Mouse (Mus musculus): Measurements from ENCODE around the gene Gm12253. TPM values are rescaled to one million over a fixed set of nuclear protein-coding genes. Genes with fewer than 3 reads are reported as not detected.

Gene Gm12253
- not detected in 2 replicates for polyA plus RNA-seq (2015; fragmentation: Nextera tagmentation; extraction: Ambion mirVana)

GRCm38 (mm10) chr11:58432259-58432658 lies at the start of gene Gm12253:
TSS of gene Gm12253 (plus strand) at chr11:58432559.
- ATAC-seq (replicated peaks): no peak
- H3K4me1 ChIP-seq: no peaks in the 10 kb centered on the region
- H3K9me3 ChIP-seq: no peaks in the 10 kb centered on the region
- no peak within 1 kb of the TSS for H3K9ac ChIP-seq (replicated peaks)
- no peak within 1 kb of the TSS for H3K4me2 ChIP-seq (replicated peaks)
- no peak within 1 kb of the TSS for H3K4me3 ChIP-seq
- H3K36me3 ChIP-seq: no peaks in the 10 kb centered on the region
- no peaks in the 10 kb centered on the region for H3K27me3 ChIP-seq
- H3K27ac ChIP-seq (replicated peaks): no peak within 1 kb of the TSS
- 86% methylated on average over 3 of the region's 3 CpGs for WGBS

GRCm38 (mm10) chr11:58399985-58400645 lies 32.2 kb upstream of the Gm12253 start:
- ATAC-seq (replicated peaks): peak; percentile 94
- no peaks in the 10 kb centered on the region for H3K27me3 ChIP-seq
- peak overlapping the region; percentile 77 for H3K27ac ChIP-seq (replicated peaks)
- H3K4me1 ChIP-seq: peaks cover 22% of the 10 kb centered on the region
- no peaks in the 10 kb centered on the region for H3K36me3 ChIP-seq
- no peaks in the 10 kb centered on the region for H3K9me3 ChIP-seq
- no peak overlapping the region for H3K9ac ChIP-seq (replicated peaks)
- no peak overlapping the region for H3K4me3 ChIP-seq
- peak overlapping the region; percentile 19; the same call in 1 of the 2 replicates for H3K4me2 ChIP-seq (replicated peaks)
- 29% methylated on average over 6 of the region's 6 CpGs for WGBS

GRCm38 (mm10) chr11:58400655-58401054 lies 31.7 kb upstream of the Gm12253 start:
- WGBS: 15% methylated on average over 5 of the region's 5 CpGs
- Histone ChIP-seq H3K27ac (replicated peaks) (peak overlapping the region; percentile 77), H3K4me3 (no peak overlapping the region), H3K9me3 (no peaks in the 10 kb centered on the region), H3K36me3 (no peaks in the 10 kb centered on the region), H3K4me2 (replicated peaks) (peak overlapping the region; percentile 19; the same call in 1 of the 2 replicates), H3K27me3 (no peaks in the 10 kb centered on the region), H3K9ac (replicated peaks) (no peak overlapping the region), H3K4me1 (peaks cover 22% of the 10 kb centered on the region)
- peak; percentile 85 for ATAC-seq (replicated peaks)

DNA sequence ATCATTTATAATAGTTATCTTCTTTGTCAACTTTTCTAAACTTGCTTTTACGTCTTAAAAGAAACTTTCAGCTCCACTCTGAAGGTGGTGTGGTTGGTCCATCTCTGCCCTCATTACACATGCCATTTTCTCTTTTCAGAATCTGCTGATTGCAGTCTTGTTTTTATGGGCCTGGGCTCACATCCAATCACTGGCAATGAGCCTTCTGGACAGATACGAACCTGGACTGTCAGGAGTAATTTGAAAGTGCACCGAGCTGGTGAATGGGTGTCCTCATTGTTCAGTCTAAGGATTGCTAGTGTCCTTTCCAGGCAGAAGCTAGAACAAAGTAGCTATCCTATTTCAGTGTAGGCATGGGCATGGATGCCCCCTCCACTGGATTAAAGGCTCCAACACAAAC lies 24.3 kb upstream of the Gm12253 start:
- WGBS: 53% methylated on average over 3 of the region's 3 CpGs
- Histone ChIP-seq H3K27ac (replicated peaks) (no peak overlapping the region), H3K4me2 (replicated peaks) (no peak overlapping the region), H3K36me3 (no peaks in the 10 kb centered on the region), H3K9me3 (no peaks in the 10 kb centered on the region), H3K4me3 (no peak overlapping the region), H3K9ac (replicated peaks) (no peak overlapping the region), H3K27me3 (no peaks in the 10 kb centered on the region), H3K4me1 (no peaks in the 10 kb centered on the region)
- no peak for ATAC-seq (replicated peaks)

- H3K9me3 ChIP-seq: no peaks in the 10 kb centered on the region
- H3K36me3 ChIP-seq: no peaks in the 10 kb centered on the region
- no peak for ATAC-seq (replicated peaks)
Observed at GRCm38 (mm10) chr11:58418336-58418735, 14.0 kb upstream of the Gm12253 start.

DNA sequence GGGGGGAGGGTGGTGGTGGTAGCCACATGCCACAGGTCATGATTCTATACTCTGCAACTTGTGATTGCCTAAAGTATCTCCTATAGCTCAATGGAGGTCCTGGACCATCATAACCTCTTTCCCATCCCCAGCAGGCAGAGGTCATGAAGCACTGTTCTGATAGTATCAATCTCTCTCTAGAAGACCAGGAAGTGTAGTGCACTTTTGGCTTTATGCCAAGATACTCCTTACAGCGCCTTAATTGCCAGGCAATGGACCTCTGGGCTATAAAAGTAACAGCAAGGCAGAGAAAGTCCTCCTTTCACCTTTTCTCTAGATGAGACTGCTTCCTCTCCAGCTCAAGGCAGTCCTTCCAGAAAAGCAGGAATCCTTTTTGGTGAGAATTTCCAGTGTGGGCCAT lies 11.5 kb upstream of the Gm12253 start, which contains the start of gene 1810065E05Rik:
Gene 1810065E05Rik (plus strand): TSS at position 297 of the 400 bp plus-strand sequence.
- WGBS: 62% methylated on average over 1 of the region's 1 CpGs
- no peak for ATAC-seq (replicated peaks)
- no peak within 1 kb of the TSS for H3K4me3 ChIP-seq
- H3K36me3 ChIP-seq: no peaks in the 10 kb centered on the region
- H3K9me3 ChIP-seq: no peaks in the 10 kb centered on the region
- no peak within 1 kb of the TSS for H3K9ac ChIP-seq (replicated peaks)
- no peaks in the 10 kb centered on the region for H3K4me1 ChIP-seq
- no peak within 1 kb of the TSS for H3K4me2 ChIP-seq (replicated peaks)
- no peaks in the 10 kb centered on the region for H3K27me3 ChIP-seq
- no peak within 1 kb of the TSS for H3K27ac ChIP-seq (replicated peaks)

More at GRCm38 (mm10) chr11:58418336-58418735, 14.0 kb upstream of the Gm12253 start:
- Histone ChIP-seq H3K9ac (replicated peaks) (no peak overlapping the region), H3K4me3 (no peak overlapping the region), H3K27ac (replicated peaks) (no peak overlapping the region), H3K27me3 (no peaks in the 10 kb centered on the region), H3K4me1 (no peaks in the 10 kb centered on the region), H3K4me2 (replicated peaks) (no peak overlapping the region)
- 64% methylated on average over 3 of the region's 3 CpGs for WGBS

GRCm38 (mm10) chr11:58437866-58438265 lies 5.5 kb downstream of the Gm12253 start:
- Histone ChIP-seq H3K4me3 (no peak overlapping the region), H3K27ac (replicated peaks) (no peak overlapping the region), H3K4me1 (no peaks in the 10 kb centered on the region), H3K9ac (replicated peaks) (no peak overlapping the region), H3K27me3 (no peaks in the 10 kb centered on the region), H3K4me2 (replicated peaks) (no peak overlapping the region), H3K36me3 (no peaks in the 10 kb centered on the region), H3K9me3 (no peaks in the 10 kb centered on the region)
- whole genome bisulfite sequencing: 19% methylated on average over 5 of the region's 5 CpGs
- no peak for ATAC-seq (replicated peaks)

GRCm38 (mm10) chr11:58452759-58453158 lies 20.4 kb downstream of the Gm12253 start, which contains the start of gene Lypd9:
TSS of gene Lypd9 (minus strand) at chr11:58452923.
- Histone ChIP-seq H3K4me2 (replicated peaks) (no peak within 1 kb of the TSS), H3K9ac (replicated peaks) (no peak within 1 kb of the TSS), H3K4me1 (no peaks in the 10 kb centered on the region), H3K27ac (replicated peaks) (no peak within 1 kb of the TSS), H3K9me3 (no peaks in the 10 kb centered on the region), H3K4me3 (no peak within 1 kb of the TSS), H3K36me3 (no peaks in the 10 kb centered on the region), H3K27me3 (no peaks in the 10 kb centered on the region)
- ATAC-seq (replicated peaks): no peak
- WGBS: 96% methylated on average over 9 of the region's 9 CpGs

DNA sequence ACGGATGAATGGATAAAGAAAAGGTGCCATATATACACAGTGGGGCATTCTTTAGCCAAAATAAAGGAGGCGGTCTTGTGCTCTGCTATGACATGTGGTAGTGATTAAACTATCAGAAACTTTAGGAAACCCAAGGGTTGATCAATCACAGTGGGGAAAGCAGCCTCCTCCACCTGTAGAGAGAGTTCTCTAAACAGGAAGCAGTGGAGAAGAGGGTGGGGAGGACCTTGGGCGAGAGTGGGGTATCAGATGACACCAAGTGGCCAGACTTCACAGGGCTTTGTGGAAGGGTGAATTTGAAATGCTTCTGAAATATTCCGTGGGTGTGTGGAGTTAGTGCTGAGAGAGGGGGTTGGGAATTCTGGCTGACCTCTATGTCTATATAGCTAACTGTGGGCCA lies 21.2 kb downstream of the Gm12253 start:
- no peak overlapping the region for H3K4me2 ChIP-seq (replicated peaks)
- H3K4me1 ChIP-seq: no peaks in the 10 kb centered on the region
- no peak overlapping the region for H3K9ac ChIP-seq (replicated peaks)
- no peaks in the 10 kb centered on the region for H3K27me3 ChIP-seq
- 72% methylated on average over 4 of the region's 4 CpGs for WGBS
- no peak overlapping the region for H3K27ac ChIP-seq (replicated peaks)
- ATAC-seq (replicated peaks): no peak
- no peaks in the 10 kb centered on the region for H3K9me3 ChIP-seq
- no peaks in the 10 kb centered on the region for H3K36me3 ChIP-seq
- H3K4me3 ChIP-seq: no peak overlapping the region

DNA sequence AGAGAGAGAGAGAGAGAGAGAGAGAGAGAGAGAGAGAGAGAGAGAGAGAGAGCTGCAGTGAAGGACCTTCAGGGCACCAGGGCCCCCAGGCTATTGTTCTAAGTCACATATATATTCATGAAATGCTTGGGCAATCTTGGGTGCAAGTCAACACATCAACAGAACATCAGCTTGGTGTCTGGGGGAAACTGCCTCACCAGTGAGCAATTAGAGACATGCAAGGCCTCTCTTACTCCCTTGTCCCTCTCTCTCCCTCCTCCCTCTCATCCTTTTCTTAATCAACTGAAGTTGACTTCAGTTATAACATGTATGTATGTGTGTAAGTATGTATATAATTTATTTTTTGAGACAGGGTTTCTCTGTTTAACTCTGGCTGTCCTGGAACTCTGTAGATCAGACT lies 29.8 kb downstream of the Gm12253 start, which contains the start of gene Olfr30:
Gene Olfr30 (minus strand): TSS at position 101 of the 400 bp plus-strand sequence.
- Histone ChIP-seq H3K9me3 (no peaks in the 10 kb centered on the region), H3K4me1 (no peaks in the 10 kb centered on the region), H3K27me3 (no peaks in the 10 kb centered on the region), H3K36me3 (no peaks in the 10 kb centered on the region), H3K27ac (replicated peaks) (no peak within 1 kb of the TSS), H3K9ac (replicated peaks) (no peak within 1 kb of the TSS), H3K4me2 (replicated peaks) (no peak within 1 kb of the TSS), H3K4me3 (no peak within 1 kb of the TSS)
- ATAC-seq (replicated peaks): no peak
